Mouse (Mus musculus) neural tube, embryonic 12.5 days (tissue): ENCODE results near the gene Cxcl9. TPM values are rescaled to one million over a fixed set of nuclear protein-coding genes. Genes with fewer than 3 reads are reported as not detected.

Source experiments
- polyA plus RNA-seq: library from polyadenylated mRNA; unstranded; fragments of >200 nt; fragmentation: Nextera tagmentation; extraction: Ambion mirVana; gene quantifications from 2 replicates; pipeline ENCODE4 v1.2.1, GENCODE M21; 2016

Gene Cxcl9
- polyA plus RNA-seq, 1 experiment from 2014 or later = not detected

Other genes with a start within 250 kb of the Cxcl9 start
- 327 and 357 TPM in 2 replicates for gene G3bp2, start 244.4 kb downstream of the Cxcl9 start, polyA plus RNA-seq
- gene Uso1, start 190.1 kb downstream of the Cxcl9 start, polyA plus RNA-seq = 52.3 and 53.1 TPM in 2 replicates
- gene U90926, start 112.7 kb downstream of the Cxcl9 start, polyA plus RNA-seq = not detected in 2 replicates
- gene Ppef2, start 71.8 kb downstream of the Cxcl9 start, polyA plus RNA-seq = 0.20 TPM in 1 of 2 replicates, not detected in the other
- 7.2 and 8.5 TPM in 2 replicates for gene Naaa, start 49.9 kb downstream of the Cxcl9 start, polyA plus RNA-seq
- 33.6 and 35.0 TPM in 2 replicates for gene Sdad1, start 17.6 kb downstream of the Cxcl9 start, polyA plus RNA-seq
- gene Art3, start 3.7 kb upstream of the Cxcl9 start, polyA plus RNA-seq = 9.0 and 9.7 TPM in 2 replicates
- 0.49 TPM in 1 of 2 replicates, not detected in the other for gene Cxcl10, start 20.8 kb upstream of the Cxcl9 start, polyA plus RNA-seq
- gene Nup54, start 107.1 kb upstream of the Cxcl9 start, polyA plus RNA-seq = 50.4 and 53.6 TPM in 2 replicates
- 16.1 and 17.8 TPM in 2 replicates for gene Scarb2, start 178.8 kb upstream of the Cxcl9 start, polyA plus RNA-seq
- not detected in 2 replicates for gene Fam47e, start 227.0 kb upstream of the Cxcl9 start, polyA plus RNA-seq